Comparison of ENCODE assay signal across 11 mouse cellular contexts in genomic region chr16:37495017-37495416, GRCm38 (mm10). TPM values are rescaled to one million over a fixed set of nuclear protein-coding genes. Genes with fewer than 3 reads are reported as not detected.
A peak's percentile ranks its signal among the peaks of the same experiment; 100 is the strongest.
DNase-seq lines count a peak whose midpoint lies in the region; ATAC-seq lines count a peak whose summit lies in the region.
"Had no signal": no experiment of that assay in that cellular context is flagged by ENCODE, and none has a peak within 500 bp of the region (broad histone marks: within the 10 kb centered on the region; RNA-seq: fewer than 3 reads in every experiment).

No protein-coding gene starts in this region.

- no peaks in the 10 kb centered on the region for H3K36me3 ChIP-seq in kidney, embryonic 16.5 days (ENCODE audit: insufficient read depth, low read length)
- H3K36me3 ChIP-seq: heart, embryonic 13.5 days; lung, embryonic 15.5 days had no signal

- no peak overlapping the region for H3K9ac ChIP-seq in kidney, embryonic 16.5 days (replicated peaks; ENCODE audit: low read length)
- H3K9ac ChIP-seq: heart, embryonic 13.5 days; hindbrain, embryonic 14.5 days; lung, embryonic 15.5 days had no signal

- 76% methylated on average over 6 of the region's 6 CpGs for WGBS in kidney, embryonic 16.5 days

- no peaks in the 10 kb centered on the region for H3K4me1 ChIP-seq in kidney, embryonic 16.5 days (ENCODE audit: insufficient read depth, low read length)
- H3K4me1 ChIP-seq: heart, embryonic 13.5 days; lung, embryonic 15.5 days had no signal

- no peak overlapping the region for H3K4me3 ChIP-seq in kidney, embryonic 16.5 days (ENCODE audit: low read length)
- H3K4me3 ChIP-seq: heart, embryonic 13.5 days; lung, embryonic 15.5 days had no signal

- no peaks in the 10 kb centered on the region for H3K27me3 ChIP-seq in kidney, embryonic 16.5 days (ENCODE audit: insufficient read depth, low read length)
- H3K27me3 ChIP-seq: heart, embryonic 13.5 days; lung, embryonic 15.5 days had no signal

- peak; percentile 39 for DNase-seq in layer of hippocampus, adult 11-12 months (ENCODE audit: low spot score)
- DNase-seq in layer of hippocampus, postnatal 25 days (ENCODE audit: extremely low spot score in 1 of 2, low spot score in 1 of 2), result no peak
- peak; percentile 45 to 65 for DNase-seq in cerebellum, postnatal 10 days
- peak; percentile 37 for DNase-seq in layer of hippocampus, adult 9-10 months (ENCODE audit: low spot score)
- peak; percentile 34 to 52 for DNase-seq in right cerebral cortex, postnatal 36 days (ENCODE audit: low spot score in 2 of 2)
- no peak for DNase-seq in thymus, postnatal 10 days (ENCODE audit: low spot score in 2 of 2)
- DNase-seq: kidney, adult 8-10 months had no signal

- no peaks in the 10 kb centered on the region for H3K9me3 ChIP-seq in kidney, embryonic 16.5 days (ENCODE audit: low read length)
- H3K9me3 ChIP-seq: heart, embryonic 13.5 days; lung, embryonic 15.5 days had no signal

- no peak overlapping the region for H3K4me2 ChIP-seq in kidney, embryonic 16.5 days (replicated peaks; ENCODE audit: low read depth, low read length)
- H3K4me2 ChIP-seq: heart, embryonic 13.5 days; hindbrain, embryonic 14.5 days; lung, embryonic 15.5 days had no signal

- H3K27ac ChIP-seq in kidney, embryonic 16.5 days (ENCODE audit: low read length), result no peak overlapping the region
- H3K27ac ChIP-seq: heart, embryonic 13.5 days; hindbrain, embryonic 14.5 days; lung, embryonic 15.5 days had no signal

- ATAC-seq in kidney, embryonic 16.5 days (ENCODE audit: low FRiP score, low TSS enrichment), result no peak

RNA-seq across cellular contexts. Expression of gene Gtf2e1, which starts 44.6 kb away (rescaled TPM):
- total RNA-seq in layer of hippocampus, postnatal 25 days (2021), result 10 to 100 TPM; 17.2 to 18.8 TPM
- polyA plus RNA-seq in kidney, embryonic 16.5 days (2015; fragmentation: Nextera tagmentation; extraction: Ambion mirVana), result 26.4 and 29.0 TPM in 2 replicates

RNA-seq across cellular contexts. Expression of gene Rabl3, which starts 44.7 kb away (rescaled TPM):
- total RNA-seq in layer of hippocampus, postnatal 25 days (2021), result 1 to 10 TPM; 8.1 to 8.7 TPM
- 24.7 and 25.3 TPM in 2 replicates for polyA plus RNA-seq in kidney, embryonic 16.5 days (2015; fragmentation: Nextera tagmentation; extraction: Ambion mirVana)

Comparison
In these comparisons a context has a peak if more than half of its experiments do, and no peak if none do; other contexts are left out.
1. DNase-seq: peak in layer of hippocampus, adult 11-12 months (single experiment), cerebellum, postnatal 10 days (2 of 2), layer of hippocampus, adult 9-10 months (single experiment) and right cerebral cortex, postnatal 36 days (2 of 2); none in layer of hippocampus, postnatal 25 days (0 of 2) and thymus, postnatal 10 days (0 of 2).